Mouse (Mus musculus) embryonic fibroblast, embryonic 13.5 days (primary cell): ENCODE measurements around the gene Xpc.

ENCODE experiments used
- CTCF ChIP-seq: IDR thresholded peaks from 2 replicates; pipeline ENCODE4 v1.5.1; 2011; ENCODE audit warnings: mild to moderate bottlenecking, control low read depth, low read length, moderate library complexity, borderline replicate concordance; ENCODE audit not compliant: insufficient read depth
- POLR2A ChIP-seq: IDR thresholded peaks from 2 replicates; pipeline ENCODE4 v1.6.1; 2011; ENCODE audit warnings: low read depth, mild to moderate bottlenecking, control low read depth, low read length, moderate library complexity

GRCm38 (mm10) chr6:91459471-91459870 lies 56.2 kb downstream of the Xpc start:
- TF ChIP-seq POLR2A (no peak), CTCF (no peak)
